Mouse (Mus musculus) small intestine, adult 2 months (tissue): ENCODE measurements at regions not wholly inside any gene's neighbourhood (a gene's known extent, or its start where the extent isn't known, plus 50 kb on each side); places are given as distances from the start of the nearest gene placed in this dataset.

Experiments
- H3K27ac ChIP-seq: fragments of 200-500 bp; 2 replicates; pipeline ENCODE4 v1.5.1; 2012; ENCODE audit warnings: low read depth, low read length, control low read depth, inconsistent platforms; ENCODE audit not compliant: insufficient read depth
- H3K27me3 ChIP-seq: fragments of 200-500 bp; 2 replicates; pipeline ENCODE4 v1.6.1; 2012; ENCODE audit warnings: mild to moderate bottlenecking, moderate library complexity, low read length, inconsistent platforms; ENCODE audit not compliant: control insufficient read depth, insufficient read depth
- H3K36me3 ChIP-seq: fragments of 200-500 bp; 2 replicates; pipeline ENCODE4 v1.6.1; 2012; ENCODE audit warnings: mild to moderate bottlenecking, low read length, control low read depth, inconsistent platforms; ENCODE audit not compliant: control insufficient read depth, insufficient read depth
- H3K4me1 ChIP-seq: fragments of 200-500 bp; 2 replicates; pipeline ENCODE4 v1.6.1; 2012; ENCODE audit warnings: low read length, inconsistent platforms, mixed read lengths; ENCODE audit not compliant: control insufficient read depth, insufficient read depth, insufficient read length
- H3K4me3 ChIP-seq: fragments of 200-500 bp; 2 replicates; pipeline ENCODE4 v1.5.1; 2012; ENCODE audit warnings: low read depth, mild to moderate bottlenecking, control low read depth, inconsistent platforms, low read length, moderate library complexity
- CTCF ChIP-seq: fragments of 200-500 bp; IDR thresholded peaks from 2 replicates; pipeline ENCODE4 v1.5.1; 2012; ENCODE audit warnings: low read depth, mild to moderate bottlenecking, control low read depth, inconsistent platforms, low read length, moderate library complexity, mixed read lengths; ENCODE audit not compliant: insufficient replicate concordance, insufficient read length; ENCODE audit errors: extremely low read depth
- POLR2A ChIP-seq: fragments of 200-500 bp; IDR thresholded peaks from 2 replicates; pipeline ENCODE4 v1.6.1; 2012; ENCODE audit warnings: low read depth, mild to moderate bottlenecking, control low read depth, inconsistent platforms, low read length, moderate library complexity
- WGBS: fragments of 180-500 bp; shearing (Covaris S2); methylation state at CpG from one replicate; pipeline ENCODE4 v1.1.7; 2018; 5-methylcytosine and 5-hydroxymethylcytosine counted together

DNA sequence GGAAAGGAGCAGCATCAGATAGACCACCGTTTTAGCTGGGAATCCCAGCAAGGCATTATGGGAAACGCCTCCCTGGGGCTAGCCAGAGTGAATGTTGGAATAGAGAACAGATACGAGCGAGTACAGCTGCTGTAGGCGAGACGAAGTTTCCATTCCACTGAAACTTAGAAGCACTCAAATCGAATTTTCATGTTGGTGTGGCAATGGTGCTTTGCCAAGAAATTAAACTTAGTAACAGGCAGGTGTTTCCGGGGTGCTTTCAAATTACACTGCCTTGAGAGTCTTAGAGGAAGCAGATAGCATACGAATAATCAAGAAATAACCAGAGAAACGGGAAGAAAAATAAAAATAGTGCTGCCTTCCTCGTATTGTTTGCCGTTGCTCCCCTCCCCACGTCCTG lies 327.1 kb upstream of the Slc24a5 start:
- 42% methylated on average over 13 of the region's 13 CpGs for WGBS
- Histone ChIP-seq H3K27me3 (no peaks in the 10 kb centered on the region), H3K4me3 (no peak overlapping the region), H3K36me3 (no peaks in the 10 kb centered on the region), H3K4me1 (peaks cover 3% of the 10 kb centered on the region; the same call in 1 of the 2 replicates), H3K27ac (peak overlapping the region; percentile 45)
- TF ChIP-seq POLR2A: no peak
- TF ChIP-seq CTCF: no peak

- TF ChIP-seq CTCF (no peak), POLR2A (no peak)
- WGBS: 78% methylated on average over 2 of the region's 2 CpGs
- Histone ChIP-seq H3K27me3 (no peaks in the 10 kb centered on the region), H3K4me1 (peaks cover 3% of the 10 kb centered on the region; the same call in 1 of the 2 replicates), H3K4me3 (no peak overlapping the region), H3K27ac (no peak overlapping the region), H3K36me3 (no peaks in the 10 kb centered on the region)
These were observed 325.0 kb upstream of the Slc24a5 start for GRCm38 (mm10) chr2:124742964-124743363.

GRCm38 (mm10) chr2:124745045-124745444 lies 322.9 kb upstream of the Slc24a5 start:
- H3K36me3 ChIP-seq: no peaks in the 10 kb centered on the region
- H3K4me3 ChIP-seq: no peak overlapping the region
- peaks cover 3% of the 10 kb centered on the region; the same call in 1 of the 2 replicates for H3K4me1 ChIP-seq
- TF ChIP-seq POLR2A: no peak
- no peak for TF ChIP-seq CTCF
- no peaks in the 10 kb centered on the region for H3K27me3 ChIP-seq
- H3K27ac ChIP-seq: no peak overlapping the region
- 61% methylated on average over 2 of the region's 2 CpGs for WGBS

- no peak overlapping the region for H3K27ac ChIP-seq
- no peaks in the 10 kb centered on the region for H3K27me3 ChIP-seq
- H3K4me1 ChIP-seq: peaks cover 2% of the 10 kb centered on the region; the same call in 1 of the 2 replicates
- H3K4me3 ChIP-seq: no peak overlapping the region
- H3K36me3 ChIP-seq: no peaks in the 10 kb centered on the region
- WGBS: 94% methylated on average over 1 of the region's 1 CpGs
- no peak for TF ChIP-seq CTCF
- no peak for TF ChIP-seq POLR2A
These were observed 320.8 kb upstream of the Slc24a5 start for GRCm38 (mm10) chr2:124747119-124747518.

- Histone ChIP-seq H3K27ac (no peak overlapping the region), H3K4me1 (peaks cover 2% of the 10 kb centered on the region; the same call in 1 of the 2 replicates), H3K4me3 (no peak overlapping the region), H3K36me3 (no peaks in the 10 kb centered on the region), H3K27me3 (no peaks in the 10 kb centered on the region)
- 67% methylated on average over 4 of the region's 4 CpGs for WGBS
- TF ChIP-seq POLR2A (no peak), CTCF (no peak)
These were observed 320.3 kb upstream of the Slc24a5 start for GRCm38 (mm10) chr2:124747627-124748026.

DNA sequence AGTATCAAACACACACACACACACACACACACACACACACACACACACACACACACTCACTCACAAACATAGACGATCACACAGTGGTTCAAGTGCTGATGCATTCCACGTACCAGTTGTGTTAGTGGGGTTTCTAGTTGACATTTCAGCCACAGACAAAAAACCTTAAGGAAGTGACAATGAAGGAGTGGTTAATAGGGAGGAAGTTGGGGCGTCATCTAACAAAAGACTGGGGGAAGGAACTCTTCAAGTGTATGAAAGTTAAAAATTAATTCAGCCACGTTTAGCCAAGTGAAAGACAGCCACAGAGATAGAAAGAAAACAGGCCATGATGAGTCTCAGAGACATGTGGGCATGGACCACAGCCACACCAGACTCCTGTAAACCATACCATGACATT lies 316.1 kb upstream of the Slc24a5 start:
- Histone ChIP-seq H3K27ac (peak overlapping the region; percentile 46; the same call in 1 of the 2 replicates), H3K4me1 (0 out of 2 replicates have a peak, but pooled peaks cover 2% of the 10 kb centered on the region), H3K27me3 (no peaks in the 10 kb centered on the region), H3K4me3 (no peak overlapping the region), H3K36me3 (no peaks in the 10 kb centered on the region)
- no peak for TF ChIP-seq POLR2A
- TF ChIP-seq CTCF: no peak
- 56% methylated on average over 4 of the region's 4 CpGs for WGBS

DNA sequence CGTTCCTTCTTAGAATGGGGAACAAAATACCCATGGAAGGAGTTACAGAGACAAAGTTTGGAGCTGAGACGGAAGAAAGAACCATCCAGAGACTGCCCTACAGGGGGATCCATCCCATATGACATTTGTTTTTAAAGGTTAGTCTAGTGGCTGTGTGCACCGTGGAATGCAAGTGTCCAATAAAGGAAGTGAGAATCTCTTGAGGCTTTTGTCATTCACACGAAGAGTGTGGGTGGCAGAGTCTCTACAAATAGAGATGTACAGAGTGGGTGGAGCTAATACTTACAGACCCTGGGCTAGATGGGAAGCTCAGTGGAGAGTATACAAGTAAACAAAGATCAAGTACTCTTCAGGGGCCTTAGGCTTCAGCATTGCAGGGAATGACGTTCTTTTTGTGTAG lies 314.2 kb upstream of the Slc24a5 start:
- H3K27ac ChIP-seq: no peak overlapping the region
- WGBS: 72% methylated on average over 5 of the region's 5 CpGs
- 0 out of 2 replicates have a peak, but pooled peaks cover 2% of the 10 kb centered on the region for H3K4me1 ChIP-seq
- no peak overlapping the region for H3K4me3 ChIP-seq
- TF ChIP-seq CTCF: no peak
- TF ChIP-seq POLR2A: no peak
- no peaks in the 10 kb centered on the region for H3K36me3 ChIP-seq
- H3K27me3 ChIP-seq: no peaks in the 10 kb centered on the region

- H3K27ac ChIP-seq: no peak overlapping the region
- peaks cover 4% of the 10 kb centered on the region; the same call in 1 of the 2 replicates for H3K4me1 ChIP-seq
- WGBS: 85% methylated on average over 4 of the region's 4 CpGs
- no peak overlapping the region for H3K4me3 ChIP-seq
- no peaks in the 10 kb centered on the region for H3K36me3 ChIP-seq
- TF ChIP-seq POLR2A: no peak
- TF ChIP-seq CTCF: no peak
- H3K27me3 ChIP-seq: no peaks in the 10 kb centered on the region
These were observed 312.7 kb upstream of the Slc24a5 start for GRCm38 (mm10) chr2:124755244-124755643.
